Mouse (Mus musculus): Measurements from ENCODE around the gene Bmp2k.

DNA sequence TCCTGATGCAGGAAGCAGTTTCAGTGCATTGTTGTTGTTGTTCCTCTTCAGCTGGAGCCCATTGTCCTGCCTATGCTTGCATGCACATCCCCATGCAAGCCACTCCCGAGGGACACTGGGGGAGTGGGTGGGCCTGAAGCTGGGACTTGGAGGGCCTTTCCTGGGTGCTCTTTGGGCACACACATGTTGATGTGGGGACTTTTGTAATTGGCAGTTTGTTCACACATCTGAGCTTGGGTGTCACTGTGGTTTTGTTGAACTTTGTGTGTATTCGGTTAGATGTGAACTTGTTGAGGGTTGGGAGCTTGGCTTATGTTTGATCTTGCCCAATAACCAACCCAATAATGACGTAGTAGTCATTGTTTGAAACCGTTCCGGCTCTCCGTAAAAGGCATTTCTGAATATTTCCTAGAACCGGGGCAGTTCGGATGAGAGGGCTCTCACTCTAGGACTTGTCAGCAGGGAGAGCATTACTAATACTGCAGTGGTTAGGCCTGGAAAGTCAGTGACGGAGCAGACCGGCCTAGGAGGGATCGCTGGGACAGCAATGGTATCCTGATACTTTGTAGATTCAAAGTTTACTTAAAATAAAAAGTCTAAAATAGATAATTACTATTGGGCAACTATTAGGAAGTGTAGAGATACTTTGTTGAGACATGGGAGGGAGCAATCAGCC is 78.1 kb downstream of the Bmp2k start:
- TF ChIP-seq USF1 (IDR thresholded peaks at IDR 0.05; ENCODE audit: low read depth, low read length): no peak
- no peak for TF ChIP-seq POLR2A (IDR thresholded peaks at IDR 0.05; ENCODE audit: low read depth, low read length)
- no peak for TF ChIP-seq CTCF (conservative IDR thresholded peaks at IDR 0.05 in 1 of 2, IDR thresholded peaks at IDR 0.05 in 1 of 2; ENCODE audit: low read depth in 2 of 2, low read length in 2 of 2)
- no peak for TF ChIP-seq KAT2A (IDR thresholded peaks at IDR 0.05; ENCODE audit: insufficient replicate concordance, low read length)
- no peak for TF ChIP-seq ETS1 (conservative IDR thresholded peaks at IDR 0.05; ENCODE audit: low read depth, low read length)
- no peak for TF ChIP-seq ELF1 (IDR thresholded peaks at IDR 0.05; ENCODE audit: low read depth, low read length)
- TF ChIP-seq TCF12 (IDR thresholded peaks at IDR 0.05; ENCODE audit: low read depth, low read length): no peak
- TF ChIP-seq EP300 (IDR thresholded peaks at IDR 0.05; ENCODE audit: low read length): no peak
- no peak for TF ChIP-seq RAD21 (IDR thresholded peaks at IDR 0.05; ENCODE audit: low read depth, low read length)
- no peak for TF ChIP-seq MAFK (IDR thresholded peaks at IDR 0.05; ENCODE audit: insufficient replicate concordance, low read length)
- no peak for TF ChIP-seq ZC3H11A (IDR thresholded peaks at IDR 0.05; ENCODE audit: low read depth, low read length)
- no peak for TF ChIP-seq BHLHE40 (IDR thresholded peaks at IDR 0.05; ENCODE audit: low read depth, low read length)
- no peak for TF ChIP-seq JUND (conservative IDR thresholded peaks at IDR 0.05; ENCODE audit: low read depth, low read length)
- no peak for TF ChIP-seq SIN3A (IDR thresholded peaks at IDR 0.05; ENCODE audit: low read length)

Measured in CH12.LX (cell line).